Mouse (Mus musculus): ENCODE measurements around the gene Lhfpl2.

Lhfpl2 gene

DNA sequence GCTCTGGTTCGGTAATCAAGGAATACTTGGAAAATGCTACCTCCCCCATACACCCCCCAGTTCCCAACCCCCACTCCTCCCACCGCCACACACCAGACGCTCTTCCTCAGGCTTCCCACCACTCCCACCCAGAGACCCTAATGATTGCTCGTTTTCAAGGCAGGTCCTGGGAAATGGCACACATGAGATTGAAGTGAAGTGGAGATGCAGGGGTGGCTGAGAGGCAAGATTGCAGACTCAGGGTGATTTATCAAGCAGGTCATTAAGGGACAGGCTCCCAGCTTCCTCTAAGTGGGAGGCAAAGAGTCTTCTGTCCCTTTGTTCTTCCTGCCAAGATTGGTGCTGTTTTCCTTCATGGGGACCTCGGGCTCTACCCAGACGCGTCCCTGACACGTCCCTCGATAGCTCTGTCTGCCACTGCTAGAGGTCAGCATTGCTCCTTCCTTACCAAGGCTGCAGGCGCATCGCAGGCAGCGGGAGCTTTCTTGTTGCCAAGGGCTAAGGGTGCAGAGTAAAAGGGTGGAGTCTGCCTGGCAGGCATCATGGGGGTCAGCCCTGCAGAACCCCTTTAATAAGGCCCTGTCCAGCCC is 85.6 kb downstream of the Lhfpl2 start:
- DNase-seq (ENCODE audit: low spot score) = no peak

DNA sequence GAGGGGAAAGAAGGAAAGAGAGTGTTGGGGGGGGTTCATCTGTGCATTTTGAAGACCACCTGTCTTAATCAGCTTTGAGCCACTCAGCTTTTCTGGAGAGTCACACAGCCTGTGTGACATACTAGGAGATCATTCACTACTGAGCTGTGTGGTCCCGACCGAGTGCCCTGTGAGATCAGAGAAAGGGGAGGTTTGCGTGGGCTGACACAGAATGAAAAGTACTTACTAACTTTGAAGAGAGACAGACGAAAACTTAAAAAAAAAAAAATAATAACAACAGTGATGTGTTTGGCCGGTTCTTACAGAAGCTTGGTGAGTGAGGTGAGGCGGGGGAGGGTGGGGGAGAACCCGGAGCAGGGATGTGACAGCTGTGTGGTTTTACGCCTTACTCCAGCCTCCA is 86.9 kb downstream of the Lhfpl2 start:
- no peak for DNase-seq (ENCODE audit: low spot score)

DNA sequence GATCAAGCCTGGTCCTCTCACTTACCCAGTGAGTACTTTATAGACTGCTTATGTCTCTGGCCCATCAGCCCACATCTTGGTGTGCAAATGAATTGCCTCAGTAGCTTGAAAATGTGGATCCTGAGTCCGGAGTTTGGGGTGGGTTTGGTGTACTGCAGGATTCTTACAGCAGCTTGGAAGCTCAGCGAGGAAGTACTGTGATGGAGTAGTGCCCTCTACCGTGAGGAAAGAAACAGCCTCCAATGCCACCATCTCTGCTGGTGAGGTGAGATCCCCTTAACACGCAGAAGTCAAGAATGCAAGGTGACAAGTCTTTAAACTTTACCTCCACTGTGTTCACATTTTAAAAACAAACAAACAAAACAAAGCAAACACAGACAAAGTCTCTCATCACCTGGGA is 89.7 kb downstream of the Lhfpl2 start:
- DNase-seq (ENCODE audit: low spot score) = no peak

DNA sequence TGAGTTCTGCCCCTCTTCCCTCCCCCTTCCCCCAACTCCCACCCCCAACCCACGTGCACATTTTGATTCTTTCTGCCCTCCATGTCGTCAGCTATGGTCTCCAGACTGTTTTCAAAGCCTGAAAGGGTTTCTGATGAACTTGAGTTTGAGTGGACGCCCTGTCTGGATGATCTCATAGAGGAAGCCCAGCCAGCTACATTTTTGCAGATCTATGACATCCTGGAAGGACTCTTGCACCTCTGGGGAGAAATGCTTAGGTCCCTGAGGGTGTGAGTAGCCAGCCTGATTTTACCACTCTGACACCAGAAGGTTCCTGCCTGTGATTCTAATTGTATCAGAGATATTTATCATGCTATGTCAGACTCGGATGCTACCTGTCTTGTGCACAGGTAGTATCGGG is 91.4 kb downstream of the Lhfpl2 start:
- no peak for DNase-seq (ENCODE audit: low spot score)

DNA sequence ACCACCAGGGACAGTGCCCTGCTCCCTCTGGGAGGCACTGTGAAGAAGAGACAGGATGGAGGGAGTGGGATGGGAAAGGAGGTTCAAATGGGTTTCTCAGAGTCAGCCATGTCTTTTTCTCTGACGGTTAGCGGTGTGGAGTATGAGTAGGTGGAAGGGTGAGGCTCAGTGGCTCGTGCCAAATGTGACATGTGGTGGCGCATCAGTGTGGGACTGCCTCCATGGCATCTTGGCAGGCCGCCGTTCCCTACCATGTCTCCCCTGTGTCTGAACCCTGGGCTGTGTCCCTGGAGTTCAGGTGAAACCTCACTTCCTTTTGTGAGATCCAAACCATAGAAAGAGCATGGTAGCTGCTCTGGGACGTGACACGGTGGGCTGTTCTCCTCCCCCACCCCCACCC is 92.2 kb downstream of the Lhfpl2 start:
- DNase-seq (ENCODE audit: low spot score) = no peak

DNA sequence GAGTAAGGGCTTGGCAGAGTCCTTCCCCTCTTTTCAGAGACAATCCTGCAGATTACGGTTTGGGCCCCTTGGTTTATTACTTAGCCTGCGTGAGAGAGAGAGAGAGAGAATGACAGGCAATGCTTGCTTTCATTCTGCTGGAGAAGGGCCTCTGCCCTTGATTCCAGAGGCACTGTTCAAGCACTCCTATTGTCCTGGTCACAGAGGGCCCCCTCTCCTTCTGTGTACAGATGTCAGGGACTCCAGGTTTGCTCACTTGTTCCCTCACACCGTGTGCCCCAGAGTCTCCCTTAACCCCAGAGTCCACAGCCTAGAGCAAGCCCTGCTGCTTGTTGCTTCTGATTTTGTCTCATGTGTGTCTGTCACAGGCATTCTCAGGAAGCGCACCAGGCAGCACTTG is 93.7 kb downstream of the Lhfpl2 start:
- DNase-seq (ENCODE audit: low spot score) = no peak

DNA sequence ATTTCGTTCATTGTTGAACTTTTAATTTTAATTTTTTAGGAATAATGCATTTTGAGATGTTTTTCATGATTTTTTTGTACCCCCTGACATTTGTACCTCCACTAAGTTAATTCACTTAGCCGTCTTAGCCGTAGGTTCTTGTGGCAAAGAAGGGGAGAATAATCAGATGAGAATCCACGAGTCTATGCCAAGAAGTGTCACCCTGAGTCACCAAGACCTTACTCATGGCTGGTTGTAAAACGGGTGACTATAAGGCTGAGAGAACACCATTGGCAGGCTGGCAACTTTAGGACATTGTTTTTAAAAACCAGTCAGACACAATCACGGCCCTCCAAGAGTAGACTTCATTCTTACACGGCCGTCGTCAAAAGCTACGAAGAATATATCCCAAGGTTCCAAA is 95.2 kb downstream of the Lhfpl2 start:
- no peak for DNase-seq (ENCODE audit: low spot score)

DNA sequence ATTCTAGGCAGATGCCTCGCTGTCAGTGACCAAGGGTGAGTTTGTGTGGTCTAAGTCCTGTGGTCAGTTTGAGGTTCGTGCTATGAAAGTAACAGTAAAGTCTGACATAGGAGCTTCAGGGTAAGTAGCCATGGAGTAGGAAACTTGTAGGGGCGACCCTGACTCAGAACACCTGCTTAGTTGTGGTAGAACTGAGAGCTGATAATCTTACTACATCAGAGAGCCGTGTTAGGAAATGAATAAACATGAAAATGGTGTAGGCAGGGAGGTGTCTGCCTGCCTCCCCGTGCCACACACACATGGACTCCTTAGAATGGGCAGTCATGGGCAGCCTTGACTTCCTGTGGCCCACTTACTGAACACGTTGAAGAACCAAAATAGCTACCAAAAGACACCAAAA is 96.1 kb downstream of the Lhfpl2 start:
- DNase-seq (ENCODE audit: low spot score) = no peak

DNA sequence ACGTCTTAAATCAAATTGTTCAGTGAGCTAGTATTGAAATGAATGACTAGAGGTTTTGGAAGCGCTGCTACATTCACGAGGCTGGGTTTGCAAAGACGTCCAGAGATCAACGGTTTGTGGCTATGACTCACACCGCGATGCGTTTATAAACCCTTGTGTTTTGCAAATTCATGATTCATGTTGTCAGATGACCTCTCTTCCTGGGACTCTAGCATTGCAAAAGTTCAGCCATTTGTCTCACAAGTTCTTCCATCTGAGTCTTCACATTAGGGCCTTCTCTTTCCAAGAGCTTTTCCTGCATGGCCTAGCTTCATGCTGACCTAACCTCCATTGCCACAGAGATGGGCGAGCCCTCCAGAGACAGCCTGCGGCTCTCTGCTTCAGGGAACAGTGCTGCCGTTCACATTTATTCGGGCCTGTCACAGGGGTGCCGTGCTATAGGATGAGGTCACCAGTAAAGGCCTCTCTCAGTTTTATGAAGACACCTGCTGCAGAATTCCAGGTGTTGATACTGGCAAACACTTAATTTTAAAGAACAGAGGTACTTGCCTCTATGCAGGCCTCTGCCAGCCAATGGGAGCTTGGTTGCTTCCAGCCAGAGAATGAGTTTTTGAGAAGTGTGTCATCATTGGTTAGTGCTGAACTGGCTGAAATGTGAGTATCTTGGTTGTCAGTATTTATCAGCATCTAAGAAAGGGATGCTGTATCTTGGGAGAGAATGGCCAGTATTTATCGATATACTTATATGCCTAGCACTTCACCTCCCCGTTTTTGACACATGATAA is 97.1 kb downstream of the Lhfpl2 start:
- no peak for DNase-seq (ENCODE audit: low spot score)

DNA sequence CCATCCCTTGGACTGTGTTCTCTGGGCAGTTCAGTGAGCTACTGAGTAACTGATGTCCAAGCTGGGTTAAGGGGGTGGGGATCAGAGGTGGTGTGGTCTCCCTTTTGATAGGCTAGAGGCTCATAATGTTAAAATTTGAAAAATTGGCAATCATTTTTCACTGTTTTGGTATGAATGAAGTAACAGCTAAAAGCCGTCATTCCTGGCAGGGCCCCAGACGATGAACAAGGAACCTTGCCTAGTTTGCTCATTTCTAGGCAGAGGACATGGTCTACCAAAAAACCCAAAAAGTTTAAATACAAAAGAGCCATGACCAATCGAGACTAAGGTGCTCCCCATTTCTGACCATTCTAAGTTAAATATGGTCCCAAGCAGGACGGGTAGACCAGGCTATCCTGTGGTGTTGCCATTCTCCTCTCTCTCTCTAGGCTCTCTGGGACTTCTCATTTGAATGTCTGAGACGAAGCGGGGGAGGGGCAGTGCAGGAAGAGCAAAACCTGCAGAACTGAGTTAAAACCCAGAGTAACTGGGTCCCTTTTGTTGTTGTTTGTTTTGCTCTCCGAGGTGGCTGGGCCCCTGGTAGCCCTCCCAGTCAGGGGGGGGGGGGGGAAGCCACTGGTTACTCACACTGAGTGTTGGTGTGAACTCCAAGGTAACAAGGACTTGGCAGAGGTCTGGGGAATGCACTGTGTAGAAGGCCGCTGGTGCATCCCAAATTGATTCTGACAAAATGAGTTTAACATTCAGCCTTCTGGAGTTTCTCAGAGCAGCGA is 98.2 kb downstream of the Lhfpl2 start:
- DNase-seq (ENCODE audit: low spot score) = no peak

DNA sequence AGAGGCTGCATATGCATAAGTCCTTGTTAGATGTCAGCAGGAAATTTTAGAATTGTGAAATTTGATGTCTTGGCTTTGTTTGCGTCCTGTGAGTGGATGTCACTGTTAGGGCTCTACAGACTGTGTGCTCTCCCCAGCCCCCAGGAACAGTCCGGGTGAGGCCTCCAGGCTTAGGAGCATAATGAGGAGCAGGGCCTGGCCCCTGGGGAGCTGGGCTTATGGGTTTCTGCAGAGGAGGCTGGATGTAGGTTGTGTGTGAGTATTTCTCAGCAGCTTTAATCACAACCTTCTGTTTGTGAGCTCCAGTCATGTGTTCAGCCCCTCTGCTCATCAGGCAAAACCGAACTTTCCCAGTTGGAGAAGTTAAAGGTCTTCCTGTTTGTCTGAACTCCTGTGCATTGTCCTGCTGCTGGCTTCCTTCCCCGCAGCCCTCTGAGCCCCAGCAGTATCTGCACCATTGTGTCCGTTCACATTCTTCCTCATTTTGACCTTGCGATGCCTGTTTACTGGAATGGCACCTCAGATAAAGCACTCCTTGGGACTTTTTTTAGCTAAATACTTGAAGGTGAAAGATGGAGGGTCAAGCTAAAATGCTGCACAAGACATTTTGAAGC is 101.4 kb downstream of the Lhfpl2 start:
- no peak for DNase-seq (ENCODE audit: low spot score)

DNA sequence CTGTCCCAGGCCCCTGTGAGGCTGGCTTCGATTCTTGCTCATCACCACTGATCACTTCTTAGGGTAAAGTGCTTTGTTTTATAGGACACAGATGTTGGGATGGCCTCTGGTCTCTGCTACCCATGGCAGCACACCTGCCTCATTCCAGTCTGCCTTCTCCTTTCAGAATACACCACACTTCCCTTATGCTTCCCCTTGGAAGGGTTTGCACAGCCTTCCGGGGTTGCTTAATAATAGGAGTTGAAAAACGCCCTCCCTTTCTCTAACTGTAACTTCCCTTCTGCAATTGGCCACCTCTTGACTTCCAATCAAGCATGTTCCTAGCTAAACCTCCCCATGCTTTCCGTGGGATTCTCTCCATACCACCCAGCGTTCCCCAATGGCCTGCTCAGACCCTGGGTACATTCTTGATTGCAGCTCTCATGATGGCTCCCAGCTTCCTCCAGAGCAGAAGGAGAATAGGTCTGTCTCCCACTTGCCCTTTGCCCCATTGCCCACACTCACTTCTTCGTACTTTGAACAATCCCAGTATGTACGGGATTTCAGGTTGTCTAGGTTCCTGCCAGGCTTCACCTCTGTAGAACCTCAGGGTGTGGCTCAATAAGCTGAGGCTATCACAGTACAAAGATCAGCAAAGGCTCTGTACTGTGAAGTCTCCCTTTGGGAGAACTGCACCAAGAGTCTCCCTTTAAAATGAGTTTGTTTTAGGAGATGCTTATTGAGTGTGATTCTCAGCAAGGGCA is 102.1 kb downstream of the Lhfpl2 start:
- no peak for DNase-seq (ENCODE audit: low spot score)

DNA sequence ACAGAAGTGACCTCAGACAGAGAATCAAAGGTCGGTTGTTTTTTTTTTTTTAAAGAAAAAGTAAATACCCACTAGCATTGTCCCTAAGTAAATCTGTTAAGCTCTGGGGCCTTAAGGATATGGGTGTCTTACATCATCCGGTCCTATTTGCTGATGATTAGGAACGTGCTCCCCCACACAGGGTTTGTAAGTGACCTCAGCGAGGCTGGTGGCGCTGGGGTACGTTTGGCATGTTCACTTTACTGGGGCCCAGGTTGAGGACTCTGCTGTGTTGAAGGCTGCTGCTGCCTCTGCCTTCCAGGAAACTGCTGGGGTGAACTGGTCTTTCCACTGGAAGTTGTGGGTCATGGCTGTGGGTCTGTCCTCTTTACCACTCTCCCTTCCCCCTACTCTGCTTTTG is 106.9 kb downstream of the Lhfpl2 start:
- DNase-seq (ENCODE audit: low spot score) = no peak

DNA sequence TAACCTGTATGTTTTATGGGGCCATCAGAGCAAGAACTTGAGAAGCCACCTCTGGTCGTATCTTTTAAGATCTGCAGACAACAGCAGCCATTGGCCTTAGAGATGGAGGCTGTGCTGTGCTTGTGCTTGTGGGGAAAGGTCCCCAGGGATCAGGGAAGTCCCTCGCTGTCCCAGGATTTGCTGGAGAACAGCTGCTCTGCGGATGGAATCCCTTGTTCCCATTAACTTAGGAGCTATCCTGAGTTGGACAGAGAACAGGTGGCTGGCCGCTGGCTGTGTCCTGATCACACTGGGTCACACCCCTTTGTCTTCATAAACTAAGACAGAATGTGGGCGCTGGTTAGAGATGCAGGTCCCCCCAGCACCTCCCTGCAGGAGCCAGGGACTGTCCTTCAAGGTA is 110.7 kb downstream of the Lhfpl2 start:
- DNase-seq (ENCODE audit: low spot score) = no peak

DNA sequence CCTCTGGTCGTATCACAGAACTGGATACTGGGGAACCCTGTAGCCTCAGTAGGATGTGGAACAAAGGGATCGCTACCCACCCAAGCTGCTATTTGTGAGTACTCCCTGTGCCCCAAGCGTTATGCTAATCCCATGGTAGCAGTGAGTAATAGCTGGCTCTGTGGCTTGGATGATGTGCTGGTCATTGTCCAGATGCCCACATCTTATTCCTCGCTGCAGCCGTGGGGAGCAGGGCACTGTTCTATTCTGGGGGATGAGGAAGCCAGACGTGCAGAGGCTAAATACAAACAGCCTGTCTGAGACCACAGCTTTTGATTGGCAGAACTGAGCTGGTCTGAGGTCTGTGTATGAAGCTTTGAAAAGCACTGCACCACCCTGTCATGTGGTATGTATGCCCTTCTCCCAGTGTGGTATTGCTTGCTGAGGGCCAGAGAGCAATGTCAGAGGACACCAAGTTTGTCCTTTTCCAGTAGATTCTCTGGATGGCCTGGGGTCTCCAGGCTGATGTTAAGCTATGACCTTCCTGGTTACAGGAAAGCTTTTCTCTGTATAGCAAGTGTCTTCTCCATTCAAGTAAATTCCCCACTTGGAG is 111.8 kb downstream of the Lhfpl2 start:
- no peak for DNase-seq (ENCODE audit: low spot score)

DNA sequence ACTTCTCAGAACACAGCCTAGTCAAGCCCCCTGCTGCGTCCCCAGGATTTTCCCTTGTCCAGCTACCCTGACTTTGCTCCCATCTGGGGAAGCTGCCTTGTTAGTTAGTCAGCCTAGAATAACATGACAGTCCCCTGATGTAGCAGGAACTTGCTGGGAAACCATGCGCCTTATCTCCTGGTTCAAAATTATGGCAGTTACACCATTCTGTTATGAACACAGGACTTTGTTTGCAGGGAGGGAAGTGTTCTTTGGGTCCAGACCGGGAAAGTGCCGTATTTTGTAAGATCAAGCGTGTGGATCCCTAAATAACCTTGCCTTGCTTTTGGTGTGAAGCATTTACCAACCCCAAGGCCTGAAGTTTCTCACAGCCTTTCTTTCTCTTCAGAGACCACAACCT is 114.0 kb downstream of the Lhfpl2 start:
- DNase-seq (ENCODE audit: low spot score) = no peak

DNA sequence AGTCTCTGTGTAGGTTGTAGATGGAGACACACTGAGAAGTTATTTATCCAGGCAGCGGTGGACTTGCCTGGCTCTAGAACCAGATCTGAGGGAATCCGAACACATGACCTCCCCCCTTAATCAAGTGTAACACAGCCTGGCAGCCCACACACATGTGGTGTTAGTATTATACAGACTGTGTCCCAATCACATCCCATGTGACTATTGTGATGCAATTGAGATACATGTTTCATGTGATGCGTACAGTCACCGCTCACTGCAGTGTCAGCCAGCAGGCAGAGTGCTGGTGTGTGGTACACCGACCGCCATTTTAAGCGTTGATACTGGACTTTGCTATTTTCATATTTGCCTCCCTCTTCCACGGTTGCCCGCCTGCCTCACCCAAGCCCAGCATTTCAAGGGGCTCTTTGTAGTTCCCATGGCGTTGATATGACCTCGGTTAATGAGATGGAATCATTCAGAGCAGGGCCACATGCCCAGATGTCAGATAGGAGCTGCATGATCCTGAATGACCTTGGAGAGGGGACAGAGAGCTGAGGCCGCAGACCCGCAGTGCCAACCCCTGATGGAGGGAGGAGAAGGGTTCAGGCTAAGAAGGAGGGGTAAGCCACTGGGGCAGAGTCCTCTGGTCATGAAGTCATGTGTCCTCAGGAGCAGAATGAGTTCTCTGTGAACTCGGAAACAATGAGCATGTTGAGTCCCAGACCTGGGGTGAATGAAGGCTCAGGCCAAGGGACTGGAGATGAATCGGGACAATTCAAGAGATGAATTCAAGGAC is 115.1 kb downstream of the Lhfpl2 start:
- DNase-seq (ENCODE audit: low spot score) = no peak

DNA sequence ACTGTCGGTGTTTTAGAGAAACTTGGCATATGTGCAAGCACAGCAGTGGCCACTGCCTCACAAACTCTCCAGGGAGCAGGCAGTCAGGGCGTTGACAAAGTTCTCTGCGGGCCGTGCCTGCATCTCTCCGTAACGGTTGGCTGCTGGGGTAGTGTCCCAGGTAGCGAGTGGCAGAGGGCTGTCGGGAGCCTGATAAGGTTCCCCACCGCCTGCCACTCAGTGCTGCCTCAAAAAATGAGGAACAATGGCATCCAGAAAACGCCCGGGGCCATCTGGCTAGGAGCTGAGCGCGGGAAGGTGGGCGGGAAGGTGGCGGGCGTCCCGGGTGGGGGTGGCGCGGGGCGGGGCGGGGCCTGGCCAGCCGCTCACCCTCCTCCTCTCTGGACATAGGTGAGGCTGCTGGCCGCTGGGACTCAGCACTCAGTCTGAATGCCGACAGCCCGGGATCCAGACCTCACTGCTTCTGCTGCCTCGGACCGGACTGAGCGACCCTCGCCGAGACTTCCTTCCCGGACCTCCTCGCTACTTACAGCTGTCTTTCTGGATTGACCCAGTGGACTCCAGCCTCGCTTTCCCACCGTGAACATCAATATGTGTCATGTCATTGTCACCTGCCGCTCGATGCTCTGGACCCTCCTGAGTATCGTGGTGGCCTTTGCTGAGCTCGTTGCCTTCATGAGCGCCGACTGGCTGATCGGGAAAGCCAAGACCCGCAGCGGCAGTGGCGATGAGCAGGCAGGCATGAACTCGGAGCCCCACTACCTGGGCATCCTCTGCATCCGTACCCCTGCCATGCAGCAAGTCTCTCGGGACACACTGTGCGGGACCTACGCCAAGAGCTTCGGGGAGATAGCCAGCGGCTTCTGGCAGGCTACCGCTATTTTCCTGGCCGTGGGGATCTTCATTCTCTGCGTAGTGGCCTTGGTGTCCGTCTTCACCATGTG is 116.3 kb downstream of the Lhfpl2 start:
- peak; percentile 41 for DNase-seq (ENCODE audit: low spot score)

DNA sequence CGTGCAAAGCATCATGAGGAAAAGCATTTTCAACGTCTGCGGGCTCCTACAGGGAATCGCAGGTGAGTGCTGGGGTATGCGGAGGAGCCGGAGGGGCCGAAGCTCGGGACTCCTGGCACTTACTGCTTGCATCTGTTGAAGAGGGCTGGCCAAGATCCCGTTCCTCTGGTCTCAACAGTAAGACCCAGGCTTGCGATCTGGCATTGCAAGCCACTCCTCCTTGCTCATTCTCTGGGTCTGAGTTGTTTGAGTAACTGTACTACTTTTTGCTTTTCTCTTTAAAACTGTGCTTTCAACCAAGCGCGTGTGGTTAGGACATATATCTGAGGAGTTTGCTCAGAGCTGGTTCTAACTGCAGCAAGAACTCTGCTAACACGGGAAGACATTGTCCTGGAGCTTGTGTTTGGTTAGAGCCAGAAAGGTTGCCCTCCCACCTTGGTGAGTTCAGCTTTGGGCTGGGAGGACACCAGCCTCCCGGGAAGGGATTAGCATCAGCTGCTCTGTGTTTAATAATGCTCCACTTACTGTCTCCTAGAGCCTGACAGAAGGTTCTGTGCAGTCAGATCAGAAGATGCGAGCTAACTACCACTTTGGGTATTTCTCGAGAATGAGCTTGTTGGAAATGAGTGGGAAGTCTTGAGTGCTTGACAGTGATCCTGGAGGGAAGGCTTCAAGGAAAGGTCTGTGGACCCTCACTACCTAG is 117.1 kb downstream of the Lhfpl2 start:
- DNase-seq (ENCODE audit: low spot score) = peak; percentile 14

Data from c-Kit-positive CD71-positive TER-119-positive erythroid progenitor cells, embryonic 14.5 days (primary cell).